Mouse (Mus musculus) kidney, postnatal 4 days (tissue): Measurements from ENCODE around the gene Als2.

Experiments
- DNase-seq, 2 experiments: peaks; one replicate each; pipeline ENCODE4 v3.0.0; 2021; ENCODE audit warnings: mixed read lengths in 2 of 2

Gene Als2

GRCm38 (mm10) chr1:59211651-59212050 lies 25.4 kb downstream of the Als2 start:
- no peak for DNase-seq

GRCm38 (mm10) chr1:59208331-59208730 lies 28.7 kb downstream of the Als2 start:
- no peak for DNase-seq

GRCm38 (mm10) chr1:59204489-59204888 lies 32.5 kb downstream of the Als2 start:
- no peak for DNase-seq

- no peak for DNase-seq
Measured at GRCm38 (mm10) chr1:59202367-59202766, 34.7 kb downstream of the Als2 start.

- DNase-seq: no peak
Measured at GRCm38 (mm10) chr1:59201561-59201960, 35.5 kb downstream of the Als2 start.

GRCm38 (mm10) chr1:59200960-59201359 lies 36.1 kb downstream of the Als2 start:
- no peak for DNase-seq

GRCm38 (mm10) chr1:59194979-59195378 lies 42.1 kb downstream of the Als2 start:
- no peak for DNase-seq

GRCm38 (mm10) chr1:59187786-59188185 lies 49.2 kb downstream of the Als2 start:
- no peak for DNase-seq

GRCm38 (mm10) chr1:59186317-59186716 lies 50.7 kb downstream of the Als2 start:
- no peak for DNase-seq

- DNase-seq: no peak
Measured at GRCm38 (mm10) chr1:59185410-59185809, 51.6 kb downstream of the Als2 start.

- no peak for DNase-seq
Measured at GRCm38 (mm10) chr1:59183045-59183444, 54.0 kb downstream of the Als2 start.

GRCm38 (mm10) chr1:59182373-59182772 lies 54.7 kb downstream of the Als2 start:
- DNase-seq: no peak

- DNase-seq: no peak
Measured at GRCm38 (mm10) chr1:59180003-59180402, 57.0 kb downstream of the Als2 start.

GRCm38 (mm10) chr1:59178401-59178800 lies 58.6 kb downstream of the Als2 start:
- DNase-seq: no peak

- DNase-seq: no peak
Measured at GRCm38 (mm10) chr1:59174514-59175373, 62.3 kb downstream of the Als2 start.

GRCm38 (mm10) chr1:59173023-59173422 lies 64.0 kb downstream of the Als2 start:
- DNase-seq: no peak

GRCm38 (mm10) chr1:59171875-59172274 lies 65.2 kb downstream of the Als2 start:
- no peak for DNase-seq

GRCm38 (mm10) chr1:59170290-59170689 lies 66.7 kb downstream of the Als2 start:
- DNase-seq: peak in 1 of 2 experiments; percentile 25

GRCm38 (mm10) chr1:59169586-59169985 lies 67.4 kb downstream of the Als2 start:
- no peak for DNase-seq

GRCm38 (mm10) chr1:59168556-59168955 lies 68.5 kb downstream of the Als2 start:
- no peak for DNase-seq

GRCm38 (mm10) chr1:59167654-59168425 lies 69.2 kb downstream of the Als2 start:
- DNase-seq: peak in 1 of 2 experiments; percentile 23

- no peak for DNase-seq
Measured at GRCm38 (mm10) chr1:59166232-59166905, 70.7 kb downstream of the Als2 start.

- no peak for DNase-seq
Measured at GRCm38 (mm10) chr1:59163918-59164317, 73.1 kb downstream of the Als2 start.
